Mouse (Mus musculus) CH12.LX (cell line): ENCODE measurements around the gene Sumo2. TPM values are rescaled to one million over a fixed set of nuclear protein-coding genes. Genes with fewer than 3 reads are reported as not detected.

Experiments
- DNase-seq: peaks from one replicate; pipeline ENCODE4 v3.0.0-alpha.2; 2013; ENCODE audit errors: extremely low read depth
- H3K27ac ChIP-seq: 2 replicates; pipeline ENCODE4 v1.5.1; 2012; ENCODE audit warnings: low read depth, mild to moderate bottlenecking, control low read depth, moderate library complexity; ENCODE audit not compliant: insufficient read depth
- H3K27me3 ChIP-seq: replicated peaks from 2 replicates; pipeline ENCODE3; 2012; ENCODE audit warnings: inconsistent platforms
- H3K36me3 ChIP-seq, 2 experiments: replicated peaks in 1 of 2; 2 replicates each; pipeline versions ENCODE3 to v1.6.1; 2012; ENCODE audit warnings: inconsistent platforms in 1 of 2, low read length in 1 of 2, mild to moderate bottlenecking in 1 of 2, mixed read lengths in 1 of 2, moderate library complexity in 1 of 2; ENCODE audit not compliant: control insufficient read depth in 1 of 2, insufficient read depth in 1 of 2
- H3K4me1 ChIP-seq, 2 experiments: 2 replicates each; pipeline ENCODE4 v1.6.1; 2012; ENCODE audit warnings: inconsistent platforms in 1 of 2, moderate library complexity in 1 of 2; ENCODE audit not compliant: insufficient read depth in 2 of 2, control insufficient read depth in 1 of 2
- H3K4me2 ChIP-seq: 2 replicates; pipeline ENCODE4 v1.6.1; 2012; ENCODE audit warnings: low read depth, mild to moderate bottlenecking, control low read depth; ENCODE audit not compliant: poor library complexity, insufficient read depth, severe bottlenecking
- H3K4me3 ChIP-seq, 3 experiments: fragments of 150-350 bp in 1 of 3; sonication (generic) in 1 of 3; replicated peaks in 1 of 3; 2 replicates each; pipeline versions ENCODE3 to v1.5.1; 2011 to 2012; ENCODE audit warnings: low read depth in 2 of 3, low read length in 2 of 3, mild to moderate bottlenecking in 2 of 3, moderate library complexity in 2 of 3, control low read depth in 1 of 3, improper control_type of control experiment in 1 of 3, inconsistent platforms in 1 of 3, mixed read lengths in 1 of 3; ENCODE audit not compliant: poor library complexity in 1 of 3
- H3K79me2 ChIP-seq: replicated peaks from 2 replicates; pipeline ENCODE4 v1.6.1; 2012; ENCODE audit warnings: mild to moderate bottlenecking, moderate library complexity; ENCODE audit not compliant: control insufficient read depth, poor library complexity, insufficient read depth, severe bottlenecking; ENCODE audit errors: extremely low read depth
- H3K9ac ChIP-seq: 2 replicates; pipeline ENCODE4 v1.6.1; 2012; ENCODE audit warnings: low read depth, mild to moderate bottlenecking, control low read depth, moderate library complexity; ENCODE audit not compliant: insufficient read depth
- H3K9me3 ChIP-seq: replicated peaks from 2 replicates; pipeline ENCODE3; 2012; ENCODE audit warnings: low read length, inconsistent platforms, mixed read lengths
- BHLHE40 ChIP-seq: IDR thresholded peaks from 2 replicates; pipeline ENCODE4 v1.6.1; 2011; ENCODE audit warnings: mild to moderate bottlenecking, low read depth, low read length, improper control_type of control experiment
- E2F4 ChIP-seq: IDR thresholded peaks from 2 replicates; pipeline ENCODE4 v1.6.1; 2011; ENCODE audit warnings: low read depth, low read length, improper control_type of control experiment; ENCODE audit not compliant: insufficient replicate concordance
- ELF1 ChIP-seq: IDR thresholded peaks from 2 replicates; pipeline ENCODE4 v1.6.1; 2014; ENCODE audit warnings: low read depth, mild to moderate bottlenecking, inconsistent platforms, low read length, improper control_type of control experiment
- EP300 ChIP-seq: IDR thresholded peaks from 2 replicates; pipeline ENCODE4 v1.6.1; 2011; ENCODE audit warnings: low read length, improper control_type of control experiment
- ETS1 ChIP-seq: conservative IDR thresholded peaks from 2 replicates; pipeline ENCODE4 v1.6.1; 2012; ENCODE audit warnings: low read depth, mild to moderate bottlenecking, inconsistent platforms, low read length, improper control_type of control experiment, moderate library complexity
- GABPA ChIP-seq: IDR thresholded peaks from 2 replicates; pipeline ENCODE4 v1.6.1; 2012; ENCODE audit warnings: low read depth, low read length, improper control_type of control experiment, inconsistent platforms; ENCODE audit not compliant: insufficient replicate concordance
- IRF4 ChIP-seq: IDR thresholded peaks from 2 replicates; pipeline ENCODE4 v1.6.1; 2014; ENCODE audit warnings: low read depth, mild to moderate bottlenecking, inconsistent platforms, low read length, improper control_type of control experiment
- JUN ChIP-seq: IDR thresholded peaks from 2 replicates; pipeline ENCODE4 v1.6.1; 2011; ENCODE audit warnings: low read depth, mild to moderate bottlenecking, low read length, improper control_type of control experiment, moderate library complexity; ENCODE audit not compliant: insufficient read depth
- JUND ChIP-seq: conservative IDR thresholded peaks from 2 replicates; pipeline ENCODE4 v1.6.1; 2011; ENCODE audit warnings: low read depth, low read length, improper control_type of control experiment
- MAFK ChIP-seq: IDR thresholded peaks from 2 replicates; pipeline ENCODE4 v1.6.1; 2011; ENCODE audit warnings: low read length, improper control_type of control experiment; ENCODE audit not compliant: insufficient replicate concordance
- MAX ChIP-seq: IDR thresholded peaks from 2 replicates; pipeline ENCODE4 v1.6.1; 2011; ENCODE audit warnings: low read length, improper control_type of control experiment
- MAZ ChIP-seq: IDR thresholded peaks from 2 replicates; pipeline ENCODE4 v1.6.1; 2012; ENCODE audit warnings: low read depth, mild to moderate bottlenecking, inconsistent platforms, low read length, improper control_type of control experiment, moderate library complexity
- MEF2A ChIP-seq: IDR thresholded peaks from 2 replicates; pipeline ENCODE4 v1.6.1; 2014; ENCODE audit warnings: low read depth, mild to moderate bottlenecking, inconsistent platforms, low read length, improper control_type of control experiment, borderline replicate concordance
- MXI1 ChIP-seq: IDR thresholded peaks from 2 replicates; pipeline ENCODE4 v1.6.1; 2011; ENCODE audit warnings: mild to moderate bottlenecking, low read depth, low read length, improper control_type of control experiment
- NELFE ChIP-seq: IDR thresholded peaks from 2 replicates; pipeline ENCODE4 v1.6.1; 2011; ENCODE audit warnings: low read depth, low read length, improper control_type of control experiment
- NRF1 ChIP-seq: IDR thresholded peaks from 2 replicates; pipeline ENCODE4 v1.6.1; 2014; ENCODE audit warnings: low read depth, mild to moderate bottlenecking, inconsistent platforms, low read length, improper control_type of control experiment, moderate library complexity
- POLR2A ChIP-seq: IDR thresholded peaks from 2 replicates; pipeline ENCODE4 v1.6.1; 2011; ENCODE audit warnings: low read depth, mild to moderate bottlenecking, improper control_type of control experiment, low read length
- POLR2AphosphoS2 ChIP-seq: IDR thresholded peaks from 2 replicates; pipeline ENCODE4 v1.6.1; 2011; ENCODE audit warnings: low read depth, low read length, improper control_type of control experiment
- RCOR1 ChIP-seq: conservative IDR thresholded peaks from 2 replicates; pipeline ENCODE4 v1.6.1; 2012; ENCODE audit warnings: low read depth, mild to moderate bottlenecking, inconsistent platforms, low read length, improper control_type of control experiment
- SIN3A ChIP-seq: IDR thresholded peaks from 2 replicates; pipeline ENCODE4 v1.6.1; 2012; ENCODE audit warnings: low read length, improper control_type of control experiment, inconsistent platforms
- SMC3 ChIP-seq: IDR thresholded peaks from 2 replicates; pipeline ENCODE4 v1.6.1; 2011; ENCODE audit warnings: low read depth, low read length, improper control_type of control experiment
- TBP ChIP-seq: conservative IDR thresholded peaks from 2 replicates; pipeline ENCODE4 v1.6.1; 2011; ENCODE audit warnings: low read depth, low read length, improper control_type of control experiment
- TCF12 ChIP-seq: IDR thresholded peaks from 2 replicates; pipeline ENCODE4 v1.6.1; 2014; ENCODE audit warnings: low read depth, mild to moderate bottlenecking, inconsistent platforms, low read length, improper control_type of control experiment
- UBTF ChIP-seq: IDR thresholded peaks from 2 replicates; pipeline ENCODE4 v1.6.1; 2012; ENCODE audit warnings: low read depth, mild to moderate bottlenecking, inconsistent platforms, low read length, improper control_type of control experiment, moderate library complexity
- USF1 ChIP-seq: IDR thresholded peaks from 2 replicates; pipeline ENCODE4 v1.6.1; 2014; ENCODE audit warnings: low read depth, mild to moderate bottlenecking, inconsistent platforms, low read length, improper control_type of control experiment
- ZKSCAN1 ChIP-seq: IDR thresholded peaks from 2 replicates; pipeline ENCODE4 v1.6.1; 2012; ENCODE audit warnings: low read depth, inconsistent platforms, low read length, improper control_type of control experiment, borderline replicate concordance
- ZMIZ1 ChIP-seq: IDR thresholded peaks from 2 replicates; pipeline ENCODE4 v1.6.1; 2012; ENCODE audit warnings: low read depth, mild to moderate bottlenecking, inconsistent platforms, low read length, improper control_type of control experiment
- ZNF384 ChIP-seq: IDR thresholded peaks from 2 replicates; pipeline ENCODE4 v1.6.1; 2012; ENCODE audit warnings: low read depth, low read length, improper control_type of control experiment, inconsistent platforms
- dilution Hi-C: fragments of 300-500 bp; cut with MboI; formaldehyde crosslinking; loops from 2 replicates; pipeline ENCODE4 v1.14.3; 2020; ENCODE audit warnings: low sequenced_read_pairs; ENCODE audit not compliant: extremely low pct_unique_long_range_greater_than_20kb, extremely low pct_ligation_motif_present
- in situ Hi-C: fragments of 300-500 bp; cut with MboI; formaldehyde crosslinking; loops from 3 replicates; pipeline ENCODE4 v1.14.3; 2019; ENCODE audit warnings: low sequenced_read_pairs, low pct_ligation_motif_present, low pct_unique_long_range_greater_than_20kb, mixed read lengths
- polyA plus RNA-seq: library from polyadenylated mRNA; unstranded; fragments of >175 nt; gene quantifications from 2 replicates; pipeline ENCODE4 v1.2.1, GENCODE M21; 2012; ENCODE audit warnings: low read depth; ENCODE audit not compliant: insufficient read length
- total RNA-seq, 2 experiments: library from RNA; depleted of rRNA; stranded (reverse); fragments of 300-350 nt in 1 of 2; fragments of >200 nt in 1 of 2; gene quantifications; 2 replicates each; pipeline ENCODE4 v1.2.3; 2012 to 2014

Sumo2 gene
- total and polyA plus RNA-seq, 3 experiments = 480 to 1,752 (median 1,020) TPM

DNA sequence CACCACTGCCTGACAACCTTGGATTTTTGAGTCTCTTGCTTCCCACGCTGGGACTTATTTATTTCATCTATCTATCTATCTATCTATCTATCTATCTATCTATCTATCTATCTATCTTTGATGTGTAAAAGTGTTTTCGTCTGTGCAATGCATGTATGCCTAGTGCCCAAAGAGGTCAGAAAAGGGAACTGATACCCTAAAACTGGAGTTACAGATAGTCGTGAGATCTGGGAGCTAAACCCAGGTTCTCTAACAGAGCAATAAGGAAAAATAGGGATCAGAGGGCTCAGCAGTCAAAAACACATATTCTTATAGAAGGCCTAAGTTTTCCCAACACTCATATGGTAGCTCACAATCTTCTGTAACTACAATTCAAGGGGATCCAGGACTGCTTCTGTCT lies 16.5 kb downstream of the Sumo2 start:
- peaks cover 10 to 26% of the 10 kb centered on the region in 2 experiments for H3K36me3 ChIP-seq
- H3K27ac ChIP-seq = no peak overlapping the region
- dilution Hi-C loops = no loop called here
- H3K4me3 ChIP-seq = no peak overlapping the region
- in situ Hi-C loops = no loop called here
- no peak overlapping the region for H3K4me2 ChIP-seq
- H3K79me2 ChIP-seq = 0 out of 2 replicates have a peak, but pooled peaks cover 4% of the 10 kb centered on the region
- H3K27me3 ChIP-seq = no peaks in the 10 kb centered on the region
- H3K9ac ChIP-seq = no peak overlapping the region
- peaks cover 9 to 46% of the 10 kb centered on the region in 2 experiments for H3K4me1 ChIP-seq
- TF ChIP-seq IRF4 = peak; percentile 76; the same call in 1 of the 2 replicates
- TF ChIP-seq NRF1 = no peak
- TF ChIP-seq BHLHE40 = no peak
- TF ChIP-seq EP300 = peak; percentile 62; the same call in 1 of the 2 replicates
- no peak for TF ChIP-seq TCF12
- DNase-seq = no peak
- no peaks in the 10 kb centered on the region for H3K9me3 ChIP-seq

- peak overlapping the region; percentile 55 for H3K4me2 ChIP-seq
- in situ Hi-C loops = no loop called here
- dilution Hi-C loops = no loop called here
Observed at GRCm38 (mm10) chr11:115518693-115519092, 17.4 kb downstream of the Sumo2 start.

DNA sequence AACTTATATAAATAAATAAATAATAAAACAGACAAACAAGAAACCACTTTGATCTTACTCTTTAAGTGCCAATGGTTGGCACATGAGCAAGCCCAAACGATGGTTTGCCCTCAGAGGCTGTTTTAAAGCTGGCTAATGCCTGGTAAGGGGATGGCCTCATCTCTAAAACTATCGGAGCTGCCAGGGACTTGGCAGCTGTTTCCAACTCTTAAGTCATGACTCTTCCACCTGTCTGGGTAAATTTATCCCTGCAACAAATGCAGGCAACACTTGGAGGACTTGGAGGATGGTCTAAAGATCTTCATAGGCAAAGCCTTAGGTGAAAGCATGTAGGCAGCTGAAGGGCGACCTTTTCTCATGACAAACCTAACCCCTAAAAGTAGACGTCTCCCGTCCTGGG lies 19.1 kb downstream of the Sumo2 start:
- DNase-seq = no peak
- Histone ChIP-seq H3K27ac (no peak overlapping the region), H3K4me2 (no peak overlapping the region), H3K79me2 (peaks cover 22% of the 10 kb centered on the region), H3K4me1 (peaks cover 9 to 51% of the 10 kb centered on the region in 2 experiments), H3K27me3 (no peaks in the 10 kb centered on the region), H3K36me3 (peaks cover 0 to 6% of the 10 kb centered on the region in 2 experiments)
- dilution Hi-C loops (no loop called here), in situ Hi-C loops (no loop called here)
- TF ChIP-seq MAZ (no peak), ELF1 (no peak), POLR2AphosphoS2 (no peak), SIN3A (no peak), MAX (no peak), SMC3 (no peak), ZNF384 (no peak), UBTF (no peak), USF1 (no peak), POLR2A (no peak), EP300 (no peak), JUN (no peak), ZKSCAN1 (no peak)
- TF ChIP-seq, all 38 proteins: peak for 0
- no peak overlapping the region for H3K9ac ChIP-seq
- H3K4me3 ChIP-seq = no peak overlapping the region
- no peaks in the 10 kb centered on the region for H3K9me3 ChIP-seq

More at GRCm38 (mm10) chr11:115518693-115519092, 17.4 kb downstream of the Sumo2 start:
- H3K27me3 ChIP-seq = no peaks in the 10 kb centered on the region
- peaks cover 9 to 46% of the 10 kb centered on the region in 2 experiments for H3K4me1 ChIP-seq
- H3K27ac ChIP-seq = no peak overlapping the region; the same call in 1 of the 2 replicates
- no peak overlapping the region for H3K4me3 ChIP-seq
- TF ChIP-seq UBTF (no peak), GABPA (no peak), ETS1 (peak; percentile 53; the same call in 1 of the 2 replicates), TBP (no peak; the same call in 1 of the 2 replicates), E2F4 (no peak), JUND (no peak), IRF4 (peak; percentile 48; the same call in 1 of the 2 replicates), RCOR1 (no peak), NELFE (no peak), EP300 (no peak), SIN3A (peak; percentile 41; the same call in 1 of the 2 replicates), MAFK (no peak), ZMIZ1 (no peak), MEF2A (peak; percentile 95), ELF1 (no peak), TCF12 (peak; percentile 28; the same call in 1 of the 2 replicates), MXI1 (peak; percentile 35; the same call in 1 of the 2 replicates), USF1 (no peak)
- TF ChIP-seq, all 38 proteins: peak for 6
- no peaks in the 10 kb centered on the region for H3K9me3 ChIP-seq
- DNase-seq = peak; percentile 62
- H3K79me2 ChIP-seq = peaks cover 5% of the 10 kb centered on the region
- H3K9ac ChIP-seq = peak overlapping the region; percentile 26; the same call in 1 of the 2 replicates
- H3K36me3 ChIP-seq = peaks cover 6 to 18% of the 10 kb centered on the region in 2 experiments
